Mouse (Mus musculus) intestine, embryonic 14.5 days (tissue): ENCODE measurements at regions not wholly inside any gene's neighbourhood (a gene's known extent, or its start where the extent isn't known, plus 50 kb on each side); places are given as distances from the start of the nearest gene placed in this dataset.

ENCODE experiments used
- ATAC-seq: fragments of 200-750 bp; cut with Nextera tagmentation; replicated peaks from 2 replicates; pipeline ENCODE4 v1.8.0; 2017; ENCODE audit warnings: low read depth, moderate number of reproducible peaks, moderate TSS enrichment, moderate library complexity; ENCODE audit not compliant: low FRiP score, low TSS enrichment
- DNase-seq: peaks from one replicate; pipeline ENCODE4 v3.0.0-alpha.2; 2018; ENCODE audit warnings: low spot score
- H3K27ac ChIP-seq: fragments of 300-500 bp; sonication (generic); 2 replicates; pipeline ENCODE4 v1.5.1; 2014; ENCODE audit warnings: low read depth, mild to moderate bottlenecking, control low read depth
- H3K27me3 ChIP-seq: fragments of 300-500 bp; sonication (generic); replicated peaks from 2 replicates; pipeline ENCODE4 v1.6.1; 2014; ENCODE audit warnings: low read length, control low read depth; ENCODE audit not compliant: control insufficient read depth, insufficient read depth
- H3K36me3 ChIP-seq: fragments of 300-500 bp; sonication (generic); 2 replicates; pipeline ENCODE4 v1.6.1; 2014; ENCODE audit warnings: low read length, control low read depth; ENCODE audit not compliant: control insufficient read depth, insufficient read depth
- H3K4me1 ChIP-seq: fragments of 300-500 bp; sonication (generic); replicated peaks from 2 replicates; pipeline ENCODE4 v1.6.1; 2014; ENCODE audit warnings: low read length, control low read depth, mixed read lengths; ENCODE audit not compliant: control insufficient read depth, insufficient read depth
- H3K4me2 ChIP-seq: fragments of 300-500 bp; sonication (generic); 2 replicates; pipeline ENCODE4 v1.6.1; 2014; ENCODE audit warnings: low read length
- H3K4me3 ChIP-seq: fragments of 300-500 bp; sonication (generic); 2 replicates; pipeline ENCODE4 v1.5.1; 2014; ENCODE audit warnings: low read depth, low read length, control low read depth, mixed read lengths
- H3K9ac ChIP-seq: fragments of 300-500 bp; sonication (generic); 2 replicates; pipeline ENCODE4 v1.6.1; 2014; ENCODE audit warnings: mild to moderate bottlenecking, low read length
- H3K9me3 ChIP-seq: fragments of 300-500 bp; sonication (generic); 2 replicates; pipeline ENCODE4 v1.6.1; 2016; ENCODE audit warnings: low read length, control low read depth; ENCODE audit not compliant: control insufficient read depth
- WGBS: fragments of 180-500 bp; shearing (Covaris S2); extraction: QIAGEN DNeasy Blood & Tissue Kit; methylation state at CpG from one replicate; pipeline ENCODE4 v1.1.7; 2014; 5-methylcytosine and 5-hydroxymethylcytosine counted together

DNA sequence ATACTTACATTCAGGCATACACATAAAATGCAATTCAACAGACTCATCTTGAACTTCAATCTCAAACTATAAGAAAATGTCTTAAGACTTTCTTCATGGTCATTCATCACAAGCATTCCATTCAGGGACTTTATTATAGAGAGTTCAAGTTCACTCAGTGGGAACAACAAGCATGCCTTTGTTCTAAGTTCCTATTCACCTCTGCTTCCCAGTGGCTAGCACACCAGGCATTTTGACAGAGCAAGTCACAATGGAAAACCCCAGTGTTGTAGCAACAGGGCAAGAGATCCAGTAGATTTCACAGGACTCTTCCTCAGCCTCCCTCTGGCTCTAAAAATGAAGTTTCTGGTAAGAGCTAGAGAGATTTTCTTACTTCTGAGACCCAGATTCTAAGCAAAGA, 595.8 kb upstream of the Clint1 start:
- Histone ChIP-seq H3K27me3 (no peaks in the 10 kb centered on the region), H3K36me3 (no peaks in the 10 kb centered on the region), H3K4me3 (no peak overlapping the region), H3K4me1 (no peaks in the 10 kb centered on the region), H3K9me3 (peaks cover 4% of the 10 kb centered on the region; the same call in 1 of the 2 replicates), H3K4me2 (no peak overlapping the region), H3K27ac (no peak overlapping the region), H3K9ac (no peak overlapping the region)
- DNase-seq (no peak), ATAC-seq (no peak)

DNA sequence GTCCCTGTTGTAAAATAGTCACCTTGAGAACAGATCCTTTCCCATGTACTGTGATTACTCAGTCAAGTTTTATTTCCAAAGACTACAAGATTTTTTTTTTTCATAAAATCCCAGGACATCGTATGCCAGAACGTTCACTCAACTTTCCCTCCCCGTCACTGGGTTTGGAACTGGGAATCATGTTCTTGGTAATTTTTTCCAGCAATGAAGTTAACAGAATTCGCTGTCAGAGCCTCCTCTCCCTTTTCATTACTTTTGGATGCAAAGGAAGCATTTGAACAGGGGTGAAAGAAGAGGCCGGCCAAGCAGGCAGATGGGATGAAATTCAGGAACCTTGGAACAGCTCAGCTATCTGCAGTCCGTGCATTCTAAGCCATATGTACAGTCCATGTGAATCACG, 589.7 kb upstream of the Clint1 start:
- no peaks in the 10 kb centered on the region for H3K27me3 ChIP-seq
- no peak overlapping the region for H3K4me2 ChIP-seq
- H3K27ac ChIP-seq: no peak overlapping the region
- 88% methylated on average over 7 of the region's 7 CpGs for WGBS
- H3K36me3 ChIP-seq: no peaks in the 10 kb centered on the region
- H3K9ac ChIP-seq: no peak overlapping the region
- no peak overlapping the region for H3K4me3 ChIP-seq
- no peaks in the 10 kb centered on the region for H3K9me3 ChIP-seq
- H3K4me1 ChIP-seq: no peaks in the 10 kb centered on the region; the same call in 1 of the 2 replicates
- ATAC-seq: no peak
- DNase-seq: no peak

DNA sequence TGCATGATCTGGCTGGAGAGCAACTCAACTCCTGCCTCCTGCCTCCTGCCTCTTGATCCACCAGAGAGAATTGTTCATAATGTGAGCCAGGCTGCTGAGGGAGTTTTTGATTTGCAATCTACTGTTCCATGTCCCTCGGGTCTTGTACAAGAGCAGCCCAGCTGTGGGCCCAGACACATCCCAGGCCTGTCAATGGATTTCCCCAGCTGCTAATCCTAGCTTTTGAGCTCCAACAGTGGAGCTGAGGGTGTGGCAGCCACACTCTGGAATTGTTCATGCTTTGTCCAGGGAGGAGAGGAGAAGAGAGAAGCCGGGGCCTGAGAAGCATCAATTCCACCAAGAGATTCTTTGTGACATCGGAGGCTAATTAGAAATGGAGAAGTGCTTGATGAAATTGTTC, 587.9 kb upstream of the Clint1 start:
- ATAC-seq: no peak
- H3K9me3 ChIP-seq: no peaks in the 10 kb centered on the region
- no peak overlapping the region for H3K27ac ChIP-seq
- no peak overlapping the region for H3K9ac ChIP-seq
- 70% methylated on average over 3 of the region's 3 CpGs for WGBS
- H3K4me2 ChIP-seq: no peak overlapping the region
- H3K36me3 ChIP-seq: no peaks in the 10 kb centered on the region
- no peak for DNase-seq
- H3K4me3 ChIP-seq: no peak overlapping the region
- no peaks in the 10 kb centered on the region; the same call in 1 of the 2 replicates for H3K4me1 ChIP-seq
- no peaks in the 10 kb centered on the region for H3K27me3 ChIP-seq

DNA sequence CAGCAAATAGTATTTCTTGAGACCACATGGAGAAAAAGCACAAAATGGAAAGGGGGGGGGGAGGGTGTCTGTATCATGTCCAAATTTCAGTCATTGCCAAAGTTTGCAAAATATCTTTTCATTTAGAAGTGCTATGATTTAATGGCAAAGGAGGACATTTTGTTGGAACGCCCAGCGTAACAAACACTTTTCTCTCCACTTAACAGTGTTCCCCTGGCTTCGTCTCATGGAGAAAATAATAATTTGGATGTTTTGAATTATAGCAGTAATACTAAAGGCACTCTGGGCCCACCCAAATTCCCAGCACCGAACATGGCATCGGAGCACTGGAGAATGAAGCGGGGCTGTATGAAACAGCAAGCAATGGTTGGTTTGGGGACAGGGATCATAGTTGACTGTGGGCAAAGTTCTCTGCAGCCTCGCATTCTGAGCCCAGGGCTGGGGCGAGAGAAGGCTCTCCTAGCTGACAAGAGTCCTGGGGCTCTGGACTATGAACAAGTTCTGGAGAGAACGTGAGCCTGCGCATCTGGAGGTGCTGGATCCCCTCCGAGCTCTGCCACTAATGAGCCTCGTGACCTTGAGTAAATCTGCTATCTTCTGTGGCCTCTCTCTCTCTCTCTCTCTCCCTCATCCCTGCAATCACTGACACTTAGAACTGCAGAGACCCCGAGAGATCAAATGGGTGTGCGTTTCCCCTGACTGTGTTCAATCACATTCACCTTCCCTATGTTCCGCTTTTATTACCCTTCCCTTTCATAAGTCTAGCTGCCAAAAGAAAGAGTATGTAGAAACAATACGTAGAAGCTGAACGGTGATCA, 586.5 kb upstream of the Clint1 start:
- no peaks in the 10 kb centered on the region; the same call in 1 of the 2 replicates for H3K4me1 ChIP-seq
- no peak overlapping the region for H3K9ac ChIP-seq
- no peak overlapping the region for H3K4me2 ChIP-seq
- WGBS: 71% methylated on average over 17 of the region's 17 CpGs
- no peaks in the 10 kb centered on the region for H3K27me3 ChIP-seq
- no peaks in the 10 kb centered on the region for H3K9me3 ChIP-seq
- DNase-seq: no peak
- ATAC-seq: no peak
- no peak overlapping the region for H3K27ac ChIP-seq
- H3K4me3 ChIP-seq: no peak overlapping the region
- no peaks in the 10 kb centered on the region for H3K36me3 ChIP-seq

DNA sequence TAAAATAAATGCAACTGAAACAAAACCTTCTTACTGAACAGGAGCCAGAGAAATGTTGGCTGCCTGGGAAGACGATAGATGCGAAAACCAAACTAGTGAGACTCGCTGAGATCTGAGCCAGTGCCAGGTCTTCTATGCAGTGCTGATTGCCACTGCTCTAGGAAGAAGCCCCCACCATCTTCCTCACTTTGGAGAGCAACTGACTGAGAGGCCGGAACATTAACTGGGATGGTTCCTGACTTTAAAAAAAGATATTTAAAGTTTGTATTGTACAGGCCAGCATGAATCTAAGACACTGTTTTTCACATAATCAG, 585.9 kb upstream of the Clint1 start:
- Histone ChIP-seq H3K9me3 (no peaks in the 10 kb centered on the region), H3K9ac (no peak overlapping the region), H3K27ac (no peak overlapping the region), H3K4me3 (no peak overlapping the region), H3K36me3 (no peaks in the 10 kb centered on the region), H3K4me2 (no peak overlapping the region), H3K27me3 (no peaks in the 10 kb centered on the region), H3K4me1 (no peaks in the 10 kb centered on the region; the same call in 1 of the 2 replicates)
- WGBS: 62% methylated on average over 4 of the region's 4 CpGs
- no peak for DNase-seq
- no peak for ATAC-seq

GRCm38 (mm10) chr11:45269215-45269614, 582.6 kb upstream of the Clint1 start:
- H3K9me3 ChIP-seq: no peaks in the 10 kb centered on the region
- H3K4me3 ChIP-seq: no peak overlapping the region
- no peak overlapping the region for H3K4me2 ChIP-seq
- H3K27me3 ChIP-seq: no peaks in the 10 kb centered on the region
- no peak overlapping the region for H3K27ac ChIP-seq
- DNase-seq (no peak), ATAC-seq (no peak)
- H3K36me3 ChIP-seq: no peaks in the 10 kb centered on the region
- no peaks in the 10 kb centered on the region; the same call in 1 of the 2 replicates for H3K4me1 ChIP-seq
- WGBS: 76% methylated on average over 5 of the region's 5 CpGs
- no peak overlapping the region for H3K9ac ChIP-seq

DNA sequence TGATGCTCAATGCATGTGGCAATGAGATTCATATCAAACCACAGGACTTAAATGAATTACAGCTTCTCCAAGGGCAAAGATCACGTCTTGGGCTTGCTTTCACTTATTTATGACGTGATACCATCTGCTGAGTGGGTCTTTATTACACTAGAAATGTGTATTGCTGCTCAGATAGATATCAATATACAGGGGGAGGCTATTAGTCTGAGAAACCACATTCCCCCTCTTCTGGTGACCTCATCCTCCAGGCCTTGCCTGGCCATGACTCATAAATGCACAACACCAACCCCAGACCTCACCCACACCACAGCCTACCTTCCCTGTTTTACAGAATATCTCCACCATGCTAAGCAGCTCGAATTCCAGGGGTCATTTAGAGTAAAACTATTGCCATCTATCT, 580.6 kb upstream of the Clint1 start:
- ATAC-seq: no peak
- no peaks in the 10 kb centered on the region; the same call in 1 of the 2 replicates for H3K4me1 ChIP-seq
- H3K9me3 ChIP-seq: no peaks in the 10 kb centered on the region
- no peak for DNase-seq
- H3K4me3 ChIP-seq: no peak overlapping the region
- no peak overlapping the region for H3K4me2 ChIP-seq
- no peak overlapping the region for H3K27ac ChIP-seq
- WGBS: 50% methylated on average over 3 of the region's 3 CpGs
- no peaks in the 10 kb centered on the region for H3K36me3 ChIP-seq
- no peak overlapping the region for H3K9ac ChIP-seq
- H3K27me3 ChIP-seq: no peaks in the 10 kb centered on the region

DNA sequence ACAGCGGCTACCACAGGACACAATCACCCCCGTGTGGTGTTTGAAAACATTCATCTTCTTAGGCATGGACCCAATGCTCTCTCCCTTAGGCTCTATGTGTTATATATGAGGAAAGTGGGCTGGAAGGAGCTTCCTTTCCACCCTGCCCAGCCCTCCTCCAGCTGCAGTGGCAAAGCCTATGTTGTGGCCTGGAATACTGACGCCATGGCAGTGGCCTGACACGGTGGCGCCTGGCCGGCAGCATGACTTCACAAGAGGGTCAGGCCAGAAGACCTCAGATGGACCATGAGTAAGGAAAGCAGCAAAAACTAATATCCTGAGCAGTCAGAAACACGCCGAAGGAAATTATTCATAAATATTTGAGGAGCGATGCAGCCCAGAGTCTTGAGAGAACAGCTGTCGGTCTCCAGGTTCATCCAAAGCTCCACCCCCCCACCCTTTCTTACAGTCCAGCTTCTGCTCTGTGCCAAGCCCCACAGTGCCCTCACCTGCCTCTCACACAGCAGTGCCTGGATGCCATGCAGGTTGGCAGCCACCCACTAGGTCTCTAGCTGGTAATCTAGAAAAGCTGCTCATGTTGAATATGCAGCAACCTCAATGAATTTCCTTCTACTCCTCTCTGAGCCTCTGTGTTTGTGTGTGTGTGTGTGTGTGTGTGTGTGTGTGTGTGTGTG, 577.3 kb upstream of the Clint1 start:
- DNase-seq: no peak
- Histone ChIP-seq H3K4me3 (no peak overlapping the region), H3K36me3 (no peaks in the 10 kb centered on the region), H3K4me2 (no peak overlapping the region), H3K9ac (no peak overlapping the region), H3K9me3 (no peaks in the 10 kb centered on the region), H3K27me3 (no peaks in the 10 kb centered on the region), H3K27ac (no peak overlapping the region), H3K4me1 (no peaks in the 10 kb centered on the region)
- no peak for ATAC-seq
- WGBS: 73% methylated on average over 10 of the region's 10 CpGs

GRCm38 (mm10) chr11:45275170-45275569, 576.7 kb upstream of the Clint1 start:
- Histone ChIP-seq H3K27me3 (no peaks in the 10 kb centered on the region), H3K27ac (no peak overlapping the region), H3K4me1 (no peaks in the 10 kb centered on the region), H3K36me3 (no peaks in the 10 kb centered on the region), H3K4me3 (no peak overlapping the region), H3K4me2 (no peak overlapping the region), H3K9me3 (no peaks in the 10 kb centered on the region), H3K9ac (no peak overlapping the region)
- no peak for DNase-seq
- 45% methylated on average over 3 of the region's 3 CpGs for WGBS
- no peak for ATAC-seq
